Mouse (Mus musculus): ENCODE results near the gene Xpot. TPM values are rescaled to one million over a fixed set of nuclear protein-coding genes. Genes with fewer than 3 reads are reported as not detected.

Xpot gene
- total RNA-seq, 1 experiment: 129 TPM

- peaks cover 12% of the 10 kb centered on the region; the same call in 1 of the 2 replicates for H3K36me3 ChIP-seq (ENCODE audit: control insufficient read depth, insufficient read depth, low read length, poor library complexity, severe bottlenecking)
- DNase-seq (ENCODE audit: low read depth, low spot score): no peak
- peaks cover 0 to 8% of the 10 kb centered on the region in 2 experiments; a peak in 2 of 4 replicates for H3K4me1 ChIP-seq (ENCODE audit: control insufficient read depth in 2 of 2, insufficient read depth in 2 of 2, low read length in 2 of 2, poor library complexity in 1 of 2)
- H3K27ac ChIP-seq (ENCODE audit: insufficient read depth, low read depth, low read length, poor library complexity, severe bottlenecking): no peak overlapping the region
- in situ Hi-C loops (cut with MboI; ENCODE audit: low sequenced_read_pairs in 2 of 2, unreplicated experiment in 2 of 2): no loop called here
- no peak overlapping the region for H3K4me3 ChIP-seq (ENCODE audit: insufficient read depth in 1 of 2, low read depth in 1 of 2, low read length in 2 of 2, poor library complexity in 1 of 2, severe bottlenecking in 1 of 2)
- TF ChIP-seq CHD2 (IDR thresholded peaks at IDR 0.05; ENCODE audit: low read depth, low read length): no peak
- no peak for TF ChIP-seq ZC3H11A (IDR thresholded peaks at IDR 0.05; ENCODE audit: borderline replicate concordance, low read depth, low read length)
- no peak for TF ChIP-seq ZNF384 (IDR thresholded peaks at IDR 0.05; ENCODE audit: low read depth, low read length)
- TF ChIP-seq HCFC1 (IDR thresholded peaks at IDR 0.05; ENCODE audit: borderline replicate concordance, insufficient read depth, low read length): no peak
- no peak for TF ChIP-seq MAFK (IDR thresholded peaks at IDR 0.05; ENCODE audit: insufficient read depth, low read depth, low read length)
- no peaks in the 10 kb centered on the region for H3K9me3 ChIP-seq (ENCODE audit: control insufficient read depth, insufficient read depth, low read depth, low read length)
- H3K9ac ChIP-seq (ENCODE audit: insufficient read depth, low read depth, low read length, poor library complexity, severe bottlenecking): 0 out of 2 replicates have a peak overlapping the region, but pooled peaks have one; percentile 5
Observed at GRCm38 (mm10) chr10:121568534-121568933, 57.6 kb downstream of the Xpot start.

DNA sequence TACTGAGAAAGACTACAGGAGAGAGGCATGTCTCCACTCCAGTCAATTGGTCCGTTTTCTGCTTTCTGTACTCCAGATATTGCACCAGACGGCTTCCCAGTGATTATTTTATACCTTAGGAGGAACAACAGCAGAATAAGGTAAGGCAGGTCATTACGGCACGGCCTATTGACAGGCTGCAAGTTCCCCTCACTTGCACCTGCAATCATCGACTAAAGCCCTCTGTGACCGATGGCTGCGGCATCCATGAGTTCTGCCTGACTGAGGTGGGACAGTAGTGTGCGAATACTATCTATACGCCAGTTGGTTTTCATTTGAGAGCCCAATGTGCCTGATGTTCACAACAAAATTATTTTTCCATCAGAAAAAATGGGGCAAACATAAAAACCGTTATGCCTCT, 58.1 kb downstream of the Xpot start:
- in situ Hi-C loops (cut with MboI; ENCODE audit: low sequenced_read_pairs in 2 of 2, unreplicated experiment in 2 of 2): no loop called here
- DNase-seq (ENCODE audit: low read depth, low spot score): no peak
- Histone ChIP-seq H3K27ac (ENCODE audit: insufficient read depth, low read depth, low read length, poor library complexity, severe bottlenecking) (no peak overlapping the region), H3K4me3 (ENCODE audit: insufficient read depth in 1 of 2, low read depth in 1 of 2, low read length in 2 of 2, poor library complexity in 1 of 2, severe bottlenecking in 1 of 2) (no peak overlapping the region), H3K9me3 (ENCODE audit: control insufficient read depth, insufficient read depth, low read depth, low read length) (no peaks in the 10 kb centered on the region), H3K9ac (ENCODE audit: insufficient read depth, low read depth, low read length, poor library complexity, severe bottlenecking) (no peak overlapping the region), H3K4me1 (ENCODE audit: control insufficient read depth in 2 of 2, insufficient read depth in 2 of 2, low read length in 2 of 2, poor library complexity in 1 of 2) (peaks cover 0 to 8% of the 10 kb centered on the region in 2 experiments; a peak in 2 of 4 replicates), H3K36me3 (ENCODE audit: control insufficient read depth, insufficient read depth, low read length, poor library complexity, severe bottlenecking) (peaks cover 13% of the 10 kb centered on the region; the same call in 1 of the 2 replicates)
- TF ChIP-seq HCFC1 (IDR thresholded peaks at IDR 0.05; ENCODE audit: borderline replicate concordance, insufficient read depth, low read length): no peak
- TF ChIP-seq MAFK (IDR thresholded peaks at IDR 0.05; ENCODE audit: insufficient read depth, low read depth, low read length): no peak
- no peak for TF ChIP-seq CHD2 (IDR thresholded peaks at IDR 0.05; ENCODE audit: low read depth, low read length)
- TF ChIP-seq ZC3H11A (IDR thresholded peaks at IDR 0.05; ENCODE audit: borderline replicate concordance, low read depth, low read length): no peak
- TF ChIP-seq ZNF384 (IDR thresholded peaks at IDR 0.05; ENCODE audit: low read depth, low read length): no peak

DNA sequence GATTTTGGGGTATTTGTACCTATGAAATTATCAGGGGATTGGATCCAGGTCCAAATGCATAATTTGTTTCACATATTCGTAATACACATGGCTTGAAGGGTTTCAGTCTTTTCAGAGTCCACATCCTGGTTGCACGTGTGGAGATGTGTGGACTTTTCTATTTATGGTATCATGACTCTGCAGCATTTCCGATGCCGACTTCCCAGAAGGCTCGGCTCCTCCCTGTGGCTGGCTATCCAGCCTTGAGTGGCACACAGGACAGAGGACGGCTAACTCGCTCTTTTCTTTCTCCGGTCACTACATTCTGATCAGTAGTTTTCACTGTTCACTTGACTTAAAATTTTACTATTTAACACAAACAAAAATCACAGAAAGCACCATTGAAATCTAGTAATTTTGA, 61.7 kb downstream of the Xpot start:
- Histone ChIP-seq H3K4me3 (ENCODE audit: insufficient read depth in 1 of 2, low read depth in 1 of 2, low read length in 2 of 2, poor library complexity in 1 of 2, severe bottlenecking in 1 of 2) (no peak overlapping the region), H3K36me3 (ENCODE audit: control insufficient read depth, insufficient read depth, low read length, poor library complexity, severe bottlenecking) (peaks cover 11% of the 10 kb centered on the region; the same call in 1 of the 2 replicates), H3K4me1 (ENCODE audit: control insufficient read depth in 2 of 2, insufficient read depth in 2 of 2, low read length in 2 of 2, poor library complexity in 1 of 2) (peaks cover 0 to 6% of the 10 kb centered on the region in 2 experiments; a peak in 2 of 4 replicates), H3K9ac (ENCODE audit: insufficient read depth, low read depth, low read length, poor library complexity, severe bottlenecking) (no peak overlapping the region), H3K9me3 (ENCODE audit: control insufficient read depth, insufficient read depth, low read depth, low read length) (no peaks in the 10 kb centered on the region), H3K27ac (ENCODE audit: insufficient read depth, low read depth, low read length, poor library complexity, severe bottlenecking) (no peak overlapping the region)
- no peak for DNase-seq (ENCODE audit: low read depth, low spot score)
- TF ChIP-seq CHD2 (IDR thresholded peaks at IDR 0.05; ENCODE audit: low read depth, low read length) (no peak), ZC3H11A (IDR thresholded peaks at IDR 0.05; ENCODE audit: borderline replicate concordance, low read depth, low read length) (no peak), ZNF384 (IDR thresholded peaks at IDR 0.05; ENCODE audit: low read depth, low read length) (no peak), MAFK (IDR thresholded peaks at IDR 0.05; ENCODE audit: insufficient read depth, low read depth, low read length) (no peak), HCFC1 (IDR thresholded peaks at IDR 0.05; ENCODE audit: borderline replicate concordance, insufficient read depth, low read length) (no peak)
- in situ Hi-C loops (cut with MboI; ENCODE audit: low sequenced_read_pairs in 2 of 2, unreplicated experiment in 2 of 2): no loop called here

DNA sequence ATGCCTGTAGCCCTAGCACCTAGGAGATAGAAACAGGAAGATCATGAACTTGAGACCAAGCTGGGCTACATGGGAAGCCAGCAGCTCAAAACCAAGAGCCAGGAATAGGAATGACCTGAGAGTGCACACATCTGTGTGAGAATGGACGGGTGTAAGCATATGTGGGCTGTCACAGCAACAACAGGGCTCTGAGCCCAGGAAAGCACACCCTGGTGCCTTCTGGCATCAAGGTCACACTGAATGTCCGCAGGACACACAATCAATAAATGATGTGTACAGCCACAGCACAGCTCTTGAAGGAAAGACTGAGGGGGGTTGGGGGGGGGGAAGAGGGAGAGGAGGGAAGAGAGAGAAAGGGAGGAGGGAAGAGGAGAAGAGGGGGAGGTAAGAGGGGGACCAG, 67.9 kb downstream of the Xpot start:
- no peak overlapping the region for H3K9ac ChIP-seq (ENCODE audit: insufficient read depth, low read depth, low read length, poor library complexity, severe bottlenecking)
- no peak overlapping the region for H3K4me3 ChIP-seq (ENCODE audit: insufficient read depth in 1 of 2, low read depth in 1 of 2, low read length in 2 of 2, poor library complexity in 1 of 2, severe bottlenecking in 1 of 2)
- H3K36me3 ChIP-seq (ENCODE audit: control insufficient read depth, insufficient read depth, low read length, poor library complexity, severe bottlenecking): peaks cover 33% of the 10 kb centered on the region
- H3K27ac ChIP-seq (ENCODE audit: insufficient read depth, low read depth, low read length, poor library complexity, severe bottlenecking): no peak overlapping the region
- DNase-seq (ENCODE audit: low read depth, low spot score): no peak
- TF ChIP-seq HCFC1 (IDR thresholded peaks at IDR 0.05; ENCODE audit: borderline replicate concordance, insufficient read depth, low read length) (no peak), ZNF384 (IDR thresholded peaks at IDR 0.05; ENCODE audit: low read depth, low read length) (no peak), MAFK (IDR thresholded peaks at IDR 0.05; ENCODE audit: insufficient read depth, low read depth, low read length) (no peak), ZC3H11A (IDR thresholded peaks at IDR 0.05; ENCODE audit: borderline replicate concordance, low read depth, low read length) (no peak), CHD2 (IDR thresholded peaks at IDR 0.05; ENCODE audit: low read depth, low read length) (no peak)
- no peaks in the 10 kb centered on the region for H3K4me1 ChIP-seq (ENCODE audit: control insufficient read depth in 2 of 2, insufficient read depth in 2 of 2, low read length in 2 of 2, poor library complexity in 1 of 2)
- in situ Hi-C loops (cut with MboI; ENCODE audit: low sequenced_read_pairs in 2 of 2, unreplicated experiment in 2 of 2): no loop called here
- H3K9me3 ChIP-seq (ENCODE audit: control insufficient read depth, insufficient read depth, low read depth, low read length): no peaks in the 10 kb centered on the region
